Mouse (Mus musculus) lung, postnatal 0 days (tissue): ENCODE data around the gene Hist1h2ab. TPM values are rescaled to one million over a fixed set of nuclear protein-coding genes. Genes with fewer than 3 reads are reported as not detected.
A peak's percentile ranks its signal among the peaks of the same experiment; 100 is the strongest.

Experiments used
- ATAC-seq: fragments of 200-750 bp; cut with Nextera tagmentation; 2 replicates; pipeline ENCODE4 v1.8.0; 2017; ENCODE audit warnings: moderate library complexity
- DNase-seq: peaks from one replicate; pipeline ENCODE4 v3.0.0-alpha.2; 2016; ENCODE audit warnings: low spot score
- H3K27ac ChIP-seq: fragments of 300-500 bp; sonication (generic); 2 replicates; pipeline ENCODE4 v1.5.1; 2014; ENCODE audit warnings: antibody characterized with exemption, mild to moderate bottlenecking, low read length, mixed read lengths
- H3K27me3 ChIP-seq: fragments of 300-500 bp; sonication (generic); replicated peaks from 2 replicates; pipeline ENCODE4 v1.6.1; 2014; ENCODE audit warnings: low read length, mixed read lengths; ENCODE audit not compliant: insufficient read depth
- H3K36me3 ChIP-seq: fragments of 300-500 bp; sonication (generic); 2 replicates; pipeline ENCODE4 v1.6.1; 2014; ENCODE audit warnings: low read length, mixed read lengths; ENCODE audit not compliant: insufficient read depth
- H3K4me1 ChIP-seq: fragments of 300-500 bp; sonication (generic); 2 replicates; pipeline ENCODE4 v1.6.1; 2014; ENCODE audit warnings: antibody characterized with exemption, low read depth, low read length, mixed read lengths; ENCODE audit not compliant: insufficient read depth
- H3K4me2 ChIP-seq: fragments of 300-500 bp; sonication (generic); replicated peaks from 2 replicates; pipeline ENCODE4 v1.6.1; 2014; ENCODE audit warnings: low read depth, mild to moderate bottlenecking, low read length, moderate library complexity, mixed read lengths
- H3K4me3 ChIP-seq: fragments of 300-500 bp; sonication (generic); 2 replicates; pipeline ENCODE4 v1.5.1; 2014; ENCODE audit warnings: low read depth, low read length
- H3K9ac ChIP-seq: fragments of 300-500 bp; sonication (generic); replicated peaks from 2 replicates; pipeline ENCODE4 v1.6.1; 2014; ENCODE audit warnings: low read depth, mild to moderate bottlenecking
- H3K9me3 ChIP-seq: fragments of 300-500 bp; sonication (generic); 2 replicates; pipeline ENCODE4 v1.6.1; 2016; ENCODE audit warnings: low read length, mixed read lengths
- CTCF ChIP-seq: IDR thresholded peaks from 2 replicates; pipeline ENCODE4 v1.5.1; 2016; ENCODE audit warnings: antibody characterized with exemption, mild to moderate bottlenecking
- EP300 ChIP-seq: IDR thresholded peaks from 2 replicates; pipeline ENCODE4 v1.6.1; 2016; ENCODE audit warnings: antibody characterized with exemption, mild to moderate bottlenecking, control low read depth
- WGBS: fragments of 180-500 bp; shearing (Covaris S2); extraction: QIAGEN DNeasy Blood & Tissue Kit; methylation state at CpG from one replicate; pipeline ENCODE4 v1.1.7; 2014; 5-methylcytosine and 5-hydroxymethylcytosine counted together
- polyA plus RNA-seq: library from polyadenylated mRNA; unstranded; fragments of >200 nt; fragmentation: Nextera tagmentation; extraction: Ambion mirVana; gene quantifications from 2 replicates; pipeline ENCODE4 v1.2.1, GENCODE M21; 2015

Hist1h2ab gene
- polyA plus RNA-seq, 1 experiment from 2014 or later = 5.3 TPM

DNA sequence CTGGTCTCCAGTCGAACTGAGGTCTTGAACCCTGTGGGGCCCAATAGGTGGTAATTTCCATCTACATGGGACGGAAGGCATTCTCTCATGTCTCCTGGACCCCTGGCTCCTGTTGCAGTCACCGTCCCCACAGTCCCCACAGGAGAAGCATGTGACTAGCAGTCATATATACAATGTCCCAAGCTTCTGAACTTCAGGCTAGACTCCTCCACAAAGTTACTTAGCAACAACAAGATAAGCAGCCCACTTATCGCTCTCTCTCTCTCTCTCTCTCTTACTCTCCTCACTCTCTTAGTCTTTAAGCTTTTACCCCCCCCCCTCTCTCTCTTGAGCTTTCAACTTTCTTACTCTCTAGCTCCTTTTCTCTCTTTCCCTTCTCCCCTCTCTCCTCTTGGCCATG lies 26.7 kb upstream of the Hist1h2ab start:
- ATAC-seq (peak; percentile 52), DNase-seq (no peak)
- Histone ChIP-seq H3K9me3 (no peaks in the 10 kb centered on the region), H3K9ac (no peak overlapping the region), H3K27ac (no peak overlapping the region), H3K36me3 (no peaks in the 10 kb centered on the region), H3K4me1 (no peaks in the 10 kb centered on the region), H3K4me2 (no peak overlapping the region), H3K4me3 (no peak overlapping the region), H3K27me3 (no peaks in the 10 kb centered on the region)
- TF ChIP-seq CTCF (no peak), EP300 (no peak)
- 54% methylated on average over 4 of the region's 4 CpGs for WGBS

- TF ChIP-seq EP300 (no peak), CTCF (no peak)
- Histone ChIP-seq H3K4me2 (no peak overlapping the region), H3K4me1 (no peaks in the 10 kb centered on the region), H3K27me3 (no peaks in the 10 kb centered on the region), H3K9ac (no peak overlapping the region), H3K9me3 (no peaks in the 10 kb centered on the region), H3K27ac (no peak overlapping the region), H3K36me3 (no peaks in the 10 kb centered on the region), H3K4me3 (no peak overlapping the region)
- WGBS = no CpG with 5 or more reads among the region's 1 CpGs
- no peak for DNase-seq
- no peak for ATAC-seq
These were observed 25.7 kb upstream of the Hist1h2ab start for GRCm38 (mm10) chr13:23725213-23725612.

DNA sequence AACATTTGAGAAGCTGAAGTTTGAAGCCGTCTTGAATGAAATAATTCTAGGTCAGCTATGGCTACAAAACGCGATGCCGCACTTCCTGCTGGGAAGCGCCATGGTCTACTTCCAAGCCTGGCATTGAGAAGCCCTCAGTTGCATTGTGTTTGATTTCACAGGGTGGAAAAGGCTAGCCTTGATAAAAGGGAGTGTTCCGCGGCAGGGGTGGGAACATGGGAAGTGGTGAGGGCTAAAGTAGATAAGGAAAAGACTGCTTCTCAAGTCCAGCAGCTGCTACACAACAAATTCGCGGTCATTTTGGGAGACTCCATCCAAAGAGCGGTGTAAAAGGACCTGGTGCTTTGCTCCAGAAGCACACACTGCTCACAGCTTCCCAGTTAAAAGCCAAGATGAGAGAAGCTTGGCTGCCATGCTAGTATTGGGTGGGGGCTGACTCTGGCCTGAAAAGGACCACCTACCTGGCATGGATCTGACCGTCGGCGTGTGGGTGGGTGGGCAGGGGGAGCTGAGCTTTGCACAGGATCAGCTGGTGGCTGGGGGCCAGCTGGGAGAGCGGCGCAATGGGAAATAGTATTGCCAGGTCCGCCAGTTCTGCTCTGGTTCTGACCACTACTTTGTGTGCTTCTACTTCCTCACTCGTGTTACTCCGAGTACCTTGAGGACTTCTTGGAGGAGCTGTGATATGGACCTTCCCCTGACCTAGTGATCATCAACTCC lies 22.3 kb upstream of the Hist1h2ab start:
- no peak for DNase-seq
- Histone ChIP-seq H3K4me2 (no peak overlapping the region), H3K36me3 (no peaks in the 10 kb centered on the region), H3K4me1 (0 out of 2 replicates have a peak, but pooled peaks cover 3% of the 10 kb centered on the region), H3K9ac (no peak overlapping the region), H3K9me3 (no peaks in the 10 kb centered on the region), H3K27me3 (no peaks in the 10 kb centered on the region), H3K27ac (no peak overlapping the region), H3K4me3 (no peak overlapping the region)
- no peak for TF ChIP-seq CTCF
- no peak for TF ChIP-seq EP300
- 83% methylated on average over 18 of the region's 18 CpGs for WGBS
- no peak for ATAC-seq

DNA sequence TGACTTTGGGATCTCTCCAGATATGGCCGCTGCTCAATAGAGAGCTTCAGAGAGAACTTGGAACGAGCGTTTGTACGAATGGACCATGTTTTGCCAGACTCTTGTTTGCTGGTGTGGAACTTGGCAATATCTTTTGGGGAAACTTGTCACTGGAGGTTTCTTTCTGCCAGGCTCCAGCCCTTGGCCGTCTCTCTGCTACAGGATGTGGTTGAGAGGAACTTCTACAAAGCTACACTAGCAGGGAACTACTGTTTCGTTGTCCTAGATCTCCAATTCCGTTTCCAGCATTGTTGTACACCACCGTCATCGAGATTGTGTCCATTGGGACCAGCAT lies 21.8 kb upstream of the Hist1h2ab start:
- H3K9me3 ChIP-seq = no peaks in the 10 kb centered on the region
- H3K27ac ChIP-seq = no peak overlapping the region
- TF ChIP-seq EP300 (no peak), CTCF (no peak)
- H3K9ac ChIP-seq = no peak overlapping the region
- H3K4me2 ChIP-seq = no peak overlapping the region
- no peaks in the 10 kb centered on the region for H3K36me3 ChIP-seq
- ATAC-seq (no peak), DNase-seq (no peak)
- no peak overlapping the region for H3K4me3 ChIP-seq
- no peaks in the 10 kb centered on the region for H3K27me3 ChIP-seq
- H3K4me1 ChIP-seq = 0 out of 2 replicates have a peak, but pooled peaks cover 3% of the 10 kb centered on the region
- 89% methylated on average over 9 of the region's 9 CpGs for WGBS

DNA sequence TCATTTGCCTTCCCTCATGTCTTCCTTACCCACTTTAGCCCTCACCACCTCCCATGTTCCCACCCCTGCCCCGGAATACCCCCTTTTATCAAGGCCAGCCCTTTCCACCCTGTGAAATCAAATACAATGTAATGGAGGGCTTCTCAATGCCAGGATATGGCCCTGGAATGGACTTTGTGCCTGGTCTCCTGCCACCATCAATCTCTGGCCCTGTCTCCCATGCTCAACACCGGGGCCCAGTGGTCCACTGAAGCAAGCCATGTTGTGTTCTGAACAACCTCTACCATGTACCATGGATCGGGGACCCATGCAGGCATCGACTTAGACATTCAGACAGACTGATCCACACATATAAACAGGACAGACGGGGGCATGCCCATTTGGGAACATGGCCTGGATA lies 21.2 kb upstream of the Hist1h2ab start:
- Histone ChIP-seq H3K27ac (no peak overlapping the region), H3K36me3 (no peaks in the 10 kb centered on the region), H3K4me2 (no peak overlapping the region), H3K4me3 (no peak overlapping the region), H3K9ac (no peak overlapping the region), H3K4me1 (0 out of 2 replicates have a peak, but pooled peaks cover 3% of the 10 kb centered on the region), H3K9me3 (no peaks in the 10 kb centered on the region), H3K27me3 (no peaks in the 10 kb centered on the region)
- ATAC-seq (no peak), DNase-seq (no peak)
- no peak for TF ChIP-seq EP300
- no peak for TF ChIP-seq CTCF
- WGBS = 87% methylated on average over 5 of the region's 5 CpGs

- peak; percentile 86 for ATAC-seq
- DNase-seq = peak; percentile 87
- TF ChIP-seq CTCF (no peak), EP300 (peak; percentile 48; the same call in 1 of the 2 replicates)
- no peak overlapping the region for H3K9ac ChIP-seq
- WGBS = 19% methylated on average over 8 of the region's 8 CpGs
- H3K27me3 ChIP-seq = no peaks in the 10 kb centered on the region
- H3K9me3 ChIP-seq = no peaks in the 10 kb centered on the region
- 0 out of 2 replicates have a peak, but pooled peaks cover 3% of the 10 kb centered on the region for H3K4me1 ChIP-seq
- no peak overlapping the region for H3K4me2 ChIP-seq
- H3K36me3 ChIP-seq = no peaks in the 10 kb centered on the region
- H3K27ac ChIP-seq = no peak overlapping the region
- H3K4me3 ChIP-seq = no peak overlapping the region
These were observed 20.4 kb upstream of the Hist1h2ab start for GRCm38 (mm10) chr13:23730479-23730878.
